Mouse (Mus musculus): ENCODE data around the gene Bmper.
A peak's percentile ranks its signal among the peaks of the same experiment; 100 is the strongest.

Gene Bmper

DNA sequence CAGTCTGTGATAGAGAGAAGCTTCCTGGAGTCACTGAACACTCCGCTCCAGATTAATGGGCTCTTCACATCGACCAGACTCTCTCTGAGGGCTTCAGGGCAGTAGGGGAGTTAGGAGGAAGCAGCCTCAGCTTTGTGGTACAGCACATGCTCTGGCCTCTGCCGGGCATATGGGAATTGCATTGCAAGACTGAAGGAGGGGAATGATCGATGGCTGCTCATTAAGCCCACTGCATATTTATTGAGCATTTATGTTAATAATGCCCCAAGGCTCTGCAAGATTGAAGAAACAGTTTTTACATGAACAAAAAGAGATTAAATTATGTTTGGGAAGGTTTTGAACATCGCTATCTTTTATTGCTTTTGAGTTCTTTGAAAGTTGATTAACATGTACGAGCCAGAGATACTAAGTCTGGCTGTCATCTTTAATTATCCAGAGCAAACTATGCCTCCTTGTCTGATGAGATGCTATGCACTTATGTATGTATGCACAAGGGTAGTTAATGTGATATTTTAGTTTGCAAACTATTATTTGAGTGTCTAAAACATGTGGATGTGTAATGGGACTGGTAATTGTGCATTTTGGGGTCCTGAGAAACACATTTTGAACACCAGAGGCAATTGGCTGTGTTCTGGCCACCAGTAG lies 13.9 kb downstream of the Bmper start:
- DNase-seq, result no peak

DNA sequence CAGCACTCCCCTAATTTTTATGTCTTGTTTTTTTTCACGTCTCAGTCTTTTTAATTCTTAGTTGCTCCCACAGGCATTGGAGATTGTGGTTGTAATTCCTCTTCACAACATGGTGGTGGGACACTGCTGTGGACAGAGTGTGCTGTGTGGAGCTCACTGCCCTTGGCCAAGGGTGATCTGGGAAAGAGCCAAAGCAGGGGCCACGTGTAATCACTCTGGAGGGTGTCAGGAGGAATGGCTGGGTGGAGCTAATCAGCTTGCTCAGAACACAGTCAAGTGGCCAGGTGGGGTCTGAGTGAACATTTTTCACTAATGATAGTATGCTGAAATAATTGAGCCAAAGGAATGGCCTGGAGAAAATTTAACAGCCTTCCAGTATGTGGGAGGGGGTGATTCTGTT lies 16.1 kb downstream of the Bmper start:
- DNase-seq, result no peak

DNA sequence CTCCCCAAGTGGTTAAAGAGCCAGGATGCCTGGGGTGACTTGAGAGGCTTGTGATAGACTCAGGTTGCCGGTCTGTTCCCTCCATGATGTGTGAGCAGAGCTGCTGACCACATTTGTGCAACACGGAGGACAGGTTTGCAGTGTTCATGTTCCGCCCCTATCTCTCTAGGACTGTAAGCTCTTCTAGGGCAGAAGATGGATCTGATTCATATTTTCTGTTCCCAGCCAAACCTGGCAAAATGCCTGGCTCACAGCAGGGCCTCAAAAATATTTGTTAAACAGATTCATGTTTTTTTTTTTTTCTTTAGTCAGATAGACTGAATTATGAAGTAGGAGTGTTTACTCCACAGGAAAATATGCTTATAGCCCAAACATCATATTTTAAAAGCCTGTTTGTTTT lies 20.0 kb downstream of the Bmper start:
- DNase-seq, result no peak

DNA sequence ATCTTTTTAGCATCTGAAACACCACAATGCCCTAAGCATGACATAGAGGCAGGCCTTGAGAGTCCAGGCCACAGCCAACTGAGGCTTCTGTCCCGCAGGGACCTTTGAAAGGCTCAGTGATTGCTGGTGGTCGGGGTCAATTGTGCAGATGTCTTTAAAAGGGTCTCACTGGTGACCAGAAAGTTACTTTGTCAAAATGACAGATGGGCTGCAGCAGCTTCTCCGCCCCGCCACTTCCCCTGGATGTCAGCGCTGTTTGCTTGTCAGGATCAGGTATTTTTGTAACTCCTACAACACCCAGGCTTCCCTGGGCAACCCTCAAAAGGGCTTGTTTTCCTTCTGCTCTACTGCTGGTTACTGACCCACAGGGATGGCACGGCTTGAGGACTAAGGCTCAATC lies 21.0 kb downstream of the Bmper start:
- DNase-seq, result no peak

- DNase-seq, result no peak
Observed at GRCm38 (mm10) chr9:23246389-23246788, 23.5 kb downstream of the Bmper start.

GRCm38 (mm10) chr9:23250026-23250425 lies 27.1 kb downstream of the Bmper start:
- peak; percentile 33 to 74 for DNase-seq

GRCm38 (mm10) chr9:23251001-23251400 lies 28.1 kb downstream of the Bmper start:
- no peak for DNase-seq

DNA sequence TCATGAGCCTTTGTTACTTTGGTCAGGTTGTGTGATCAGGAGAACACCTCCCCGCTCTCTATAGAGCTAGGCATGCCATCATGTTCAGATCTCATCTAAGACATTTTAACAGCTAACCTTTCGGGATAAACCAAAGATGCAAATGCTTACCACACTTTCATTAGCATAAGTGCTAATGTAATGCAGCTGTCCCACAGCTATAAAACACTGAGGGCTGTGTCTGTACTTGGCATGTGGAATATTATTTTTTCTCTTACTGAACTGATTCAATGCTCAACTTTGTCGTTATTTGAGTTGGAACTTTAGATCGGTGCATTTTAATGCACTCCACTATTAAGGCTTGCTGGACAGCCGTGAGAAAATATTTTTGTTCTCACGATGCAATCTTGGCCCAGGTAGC lies 30.7 kb downstream of the Bmper start:
- DNase-seq, result no peak

GRCm38 (mm10) chr9:23254237-23255214 lies 31.6 kb downstream of the Bmper start:
- no peak for DNase-seq

- no peak for DNase-seq
Observed at GRCm38 (mm10) chr9:23255841-23256240, 33.0 kb downstream of the Bmper start.

DNA sequence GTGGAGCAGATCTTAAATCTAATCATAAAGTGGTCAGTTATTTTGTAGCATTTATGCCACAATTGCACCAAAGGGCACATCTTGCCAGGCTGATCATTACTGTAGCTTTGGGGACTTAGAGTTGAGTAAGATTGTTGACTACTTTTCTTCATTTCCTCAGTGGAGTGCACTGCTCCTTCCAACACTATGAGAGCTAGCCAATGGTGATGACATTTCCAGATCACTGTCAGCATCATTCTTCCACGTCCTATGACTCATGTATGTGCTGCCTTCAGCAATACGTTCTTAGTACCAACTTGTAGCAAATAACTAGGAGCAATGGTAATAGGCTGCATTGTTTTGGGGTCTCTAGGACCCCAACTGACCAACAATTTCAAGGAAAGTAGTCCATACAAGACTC lies 33.7 kb downstream of the Bmper start:
- no peak for DNase-seq

- DNase-seq, result no peak
Observed at GRCm38 (mm10) chr9:23261834-23262233, 39.0 kb downstream of the Bmper start.

DNA sequence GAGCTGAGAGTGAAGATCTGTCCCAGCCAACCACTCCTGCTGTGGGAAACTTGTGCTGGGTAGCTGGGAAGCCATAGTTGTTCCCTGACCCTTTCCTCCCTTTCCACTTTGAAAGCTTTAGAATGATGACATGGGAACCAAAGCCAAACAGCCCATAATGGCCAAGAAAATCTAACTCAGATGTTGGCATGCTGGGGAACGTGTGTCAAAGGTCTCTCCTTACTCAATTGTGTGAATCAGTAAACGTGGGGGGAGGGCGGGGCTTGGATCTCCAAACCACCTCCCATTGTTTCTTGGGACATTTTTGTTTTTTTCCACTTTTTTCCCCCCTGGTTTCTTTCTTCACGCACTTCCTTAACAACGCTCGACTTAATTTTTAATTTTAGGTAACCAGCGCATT lies 40.0 kb downstream of the Bmper start:
- DNase-seq, result no peak

GRCm38 (mm10) chr9:23264471-23264870 lies 41.6 kb downstream of the Bmper start:
- DNase-seq, result no peak

- no peak for DNase-seq
Observed at GRCm38 (mm10) chr9:23268609-23269008, 45.7 kb downstream of the Bmper start.

- no peak for DNase-seq
Observed at GRCm38 (mm10) chr9:23269087-23269486, 46.2 kb downstream of the Bmper start.

DNA sequence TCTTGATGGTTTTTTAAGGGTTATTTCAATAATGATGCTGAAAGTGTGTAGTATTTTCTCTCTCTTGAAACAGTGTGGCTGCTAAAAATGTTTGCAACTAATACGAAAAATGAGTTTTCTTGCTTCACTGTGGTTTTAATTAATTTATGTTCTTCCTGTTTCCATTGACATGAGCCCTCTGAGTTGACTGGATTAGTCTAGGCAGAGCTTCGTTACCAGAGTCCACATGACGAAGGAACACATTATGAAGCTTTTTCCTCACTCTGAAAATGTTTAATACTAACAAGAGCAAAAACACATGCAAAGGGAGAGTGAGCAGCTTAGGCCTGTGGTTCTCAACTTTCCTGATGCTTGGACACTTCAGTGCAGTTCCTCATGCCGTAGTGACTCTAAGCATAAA lies 53.4 kb downstream of the Bmper start:
- DNase-seq, result no peak

- DNase-seq, result no peak
Observed at GRCm38 (mm10) chr9:23284940-23285460, 62.1 kb downstream of the Bmper start.

- no peak for DNase-seq
Observed at GRCm38 (mm10) chr9:23293574-23293973, 70.7 kb downstream of the Bmper start.

- DNase-seq, result no peak
Observed at GRCm38 (mm10) chr9:23295569-23295968, 72.7 kb downstream of the Bmper start.

DNA sequence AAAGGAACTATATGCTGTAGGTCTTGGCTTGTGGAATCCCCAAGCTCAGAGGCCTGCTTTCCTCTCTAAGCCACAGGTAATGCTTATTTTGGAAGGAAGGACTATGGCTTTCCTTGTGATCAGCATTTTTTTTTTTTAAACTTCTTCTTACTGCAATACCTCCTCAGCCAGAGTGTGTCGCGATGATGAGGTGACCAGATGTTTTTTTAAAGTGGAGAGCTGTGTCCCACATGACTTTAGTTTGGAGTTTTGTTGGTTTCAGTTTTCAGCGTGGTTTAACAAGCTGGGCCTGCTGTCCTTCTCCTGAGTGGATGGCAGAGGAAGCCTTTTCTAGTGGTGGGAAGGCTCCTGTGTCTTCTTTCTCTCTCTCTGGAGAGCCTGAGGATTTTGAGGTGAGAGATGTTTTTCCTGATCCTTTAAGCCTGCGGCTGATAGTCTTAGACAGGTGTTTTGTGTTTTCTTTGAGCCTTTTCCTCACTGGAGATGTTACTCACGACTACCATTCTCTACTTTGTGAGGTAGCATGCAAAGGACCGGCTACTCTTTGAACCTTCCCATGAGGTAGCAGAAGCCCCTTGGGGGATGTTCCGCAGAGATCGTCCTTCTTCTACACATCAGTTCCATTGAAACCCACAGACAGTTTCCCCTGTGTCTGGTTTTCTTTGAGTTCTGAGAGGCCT lies 74.8 kb downstream of the Bmper start:
- no peak for DNase-seq

DNA sequence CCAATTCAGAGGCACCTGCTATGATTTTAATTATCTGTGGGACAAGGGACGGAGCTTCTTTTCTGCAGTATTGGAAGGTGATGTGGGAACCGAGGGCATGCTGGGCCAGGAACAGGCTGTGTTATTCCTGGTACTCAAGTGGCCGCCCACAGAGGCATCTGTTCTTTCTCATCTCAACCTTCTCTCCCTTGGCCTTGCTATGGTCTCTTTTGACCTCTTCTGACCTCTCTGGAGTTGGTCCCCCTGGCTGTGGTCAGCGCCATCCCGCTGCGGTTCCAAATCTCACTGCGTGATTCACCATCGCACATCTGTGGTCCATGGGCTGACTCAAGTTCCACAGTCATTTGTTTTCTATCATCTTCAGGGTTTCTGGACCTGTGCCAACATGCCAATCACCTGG lies 77.5 kb downstream of the Bmper start:
- no peak for DNase-seq

GRCm38 (mm10) chr9:23305681-23306080 lies 82.8 kb downstream of the Bmper start:
- DNase-seq, result peak; percentile 13 to 40

Measured in kidney, adult 8-10 months (tissue).